Mouse (Mus musculus): ENCODE data around the gene Dbp. TPM values are rescaled to one million over a fixed set of nuclear protein-coding genes. Genes with fewer than 3 reads are reported as not detected.
"Not testable (repeated sequence)": the region's sequence is repeated elsewhere in the genome, so short reads cannot be mapped to it uniquely, and the experiment has no call there.

Gene Dbp
- total RNA-seq (2017): 12.1 and 18.4 TPM in 2 replicates

DNA sequence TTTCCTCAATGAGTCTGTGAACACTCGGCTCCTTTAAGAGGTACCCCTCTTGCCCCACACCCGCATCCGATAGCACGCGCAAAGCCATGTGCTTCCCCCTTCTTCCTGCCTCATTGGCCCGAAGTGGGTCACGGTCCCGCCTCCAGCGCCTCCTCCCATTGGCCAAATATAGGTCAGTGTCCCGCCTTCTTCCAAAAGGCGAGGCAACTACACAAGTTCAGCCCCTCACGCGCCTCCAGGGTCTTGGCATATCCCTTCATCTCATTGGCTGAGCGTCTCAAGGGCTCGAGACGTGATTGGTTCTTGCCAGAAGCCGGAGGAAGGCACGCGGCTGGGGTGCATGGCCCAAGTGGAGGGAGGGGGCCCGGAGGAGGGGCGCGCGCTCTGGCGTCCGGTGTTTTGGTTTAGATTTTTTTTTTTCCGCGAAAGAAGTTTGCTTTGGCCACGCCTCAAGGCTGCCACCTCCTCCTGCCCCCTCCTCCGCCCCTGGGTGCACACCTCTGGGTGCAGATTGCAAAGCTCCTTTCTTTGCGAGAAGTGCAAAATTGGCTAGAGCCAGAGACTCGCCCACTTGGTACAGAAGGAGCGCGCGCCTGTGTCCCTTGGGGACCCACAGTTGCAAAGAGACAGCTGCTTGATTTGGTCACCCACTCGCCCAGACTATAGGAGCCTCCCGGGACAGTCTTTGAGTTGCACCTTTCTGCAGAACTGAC lies at the start of gene Dbp:
TSS of gene Dbp (plus strand) at position 359 of the 713 bp plus-strand sequence.
- peak; percentile 80 for ATAC-seq (ENCODE audit: extremely low read depth, insufficient number of reproducible peaks, low FRiP score, poor library complexity, severe bottlenecking)

DNA sequence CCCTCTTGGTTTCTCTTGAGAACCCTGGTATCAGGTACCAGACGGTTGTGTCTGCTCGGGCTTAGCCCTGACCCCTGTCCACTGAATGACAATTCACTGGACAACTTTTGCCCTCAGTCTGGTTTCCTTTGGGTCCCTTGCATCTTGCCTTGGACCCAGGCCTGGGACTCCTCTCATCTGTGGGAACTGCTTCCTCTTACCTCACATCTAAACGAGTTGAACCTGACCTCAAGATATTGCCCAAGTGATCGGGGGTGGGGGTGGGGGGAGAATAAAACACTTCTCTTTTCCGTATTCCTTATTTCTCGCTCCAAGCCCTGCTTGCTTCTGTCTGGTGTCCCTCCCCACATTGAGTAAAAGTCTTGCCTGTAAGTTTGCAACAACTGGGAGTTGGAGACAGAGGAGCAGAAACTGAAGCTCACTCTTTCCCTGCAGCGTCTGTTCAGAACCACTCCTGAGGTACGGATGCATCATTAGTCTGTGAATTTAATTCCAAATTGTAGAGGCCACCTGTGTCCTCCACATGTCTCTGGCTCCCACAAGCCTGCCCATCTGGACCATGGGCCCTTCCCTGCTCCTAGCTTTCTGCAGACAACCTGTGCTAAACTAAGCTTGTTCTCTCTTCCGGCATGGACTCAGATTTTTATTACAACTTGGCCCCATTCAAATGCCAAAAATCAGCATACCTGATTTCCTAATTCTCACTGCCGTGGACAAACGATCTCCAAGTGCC lies 44.0 kb upstream of the Dbp start:
- ATAC-seq (ENCODE audit: extremely low read depth, insufficient number of reproducible peaks, low FRiP score, poor library complexity, severe bottlenecking): peak; percentile 90

- ATAC-seq (ENCODE audit: extremely low read depth, insufficient number of reproducible peaks, low FRiP score, poor library complexity, severe bottlenecking): not testable (repeated sequence)
These were observed 43.2 kb upstream of the Dbp start for GRCm38 (mm10) chr7:45661702-45662101.

DNA sequence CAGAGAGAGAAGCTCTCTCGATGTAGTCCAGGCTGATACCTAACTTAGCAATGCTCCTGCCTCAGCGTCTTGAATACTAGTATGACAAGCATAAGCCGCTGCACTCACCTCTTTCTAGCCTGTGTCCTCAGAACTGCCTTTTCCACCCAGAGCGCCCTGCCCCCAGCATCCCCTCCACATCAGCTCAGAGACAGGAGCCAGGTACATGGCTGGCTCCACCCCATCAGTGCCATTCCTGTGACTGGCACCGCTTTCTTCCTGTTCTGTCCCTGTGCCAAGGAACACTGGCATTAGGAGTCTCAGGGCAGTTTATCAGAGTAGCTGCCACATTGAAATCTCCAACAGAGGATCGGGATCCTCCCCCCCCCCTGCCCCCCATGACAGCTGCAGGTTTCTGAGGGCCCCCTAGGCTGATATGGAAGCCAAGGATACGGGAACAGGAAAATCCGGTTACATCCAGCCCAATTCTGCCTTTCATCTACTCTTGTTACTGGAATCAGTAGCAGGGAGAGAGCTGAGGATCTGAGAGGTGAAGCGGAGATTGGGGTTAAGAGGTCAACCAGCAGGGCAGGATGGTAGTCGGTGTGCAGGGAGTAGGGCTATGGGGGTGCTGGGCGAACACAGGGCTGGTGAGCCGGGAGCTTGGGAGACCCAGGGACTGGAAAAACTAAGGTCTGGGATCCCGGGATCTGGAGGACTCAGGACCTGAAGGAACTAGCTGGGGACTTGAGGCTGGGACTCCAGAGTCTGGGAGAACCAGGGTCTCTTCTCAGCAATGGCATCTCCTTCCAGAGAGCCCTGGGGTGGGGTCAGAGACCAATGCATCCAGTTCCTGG lies 39.4 kb upstream of the Dbp start:
- no peak for ATAC-seq (ENCODE audit: extremely low read depth, insufficient number of reproducible peaks, low FRiP score, poor library complexity, severe bottlenecking)

GRCm38 (mm10) chr7:45666161-45666560 lies 38.7 kb upstream of the Dbp start, which contains the start of gene Fut2:
TSS of gene Fut2 (minus strand) at chr7:45666394.
- ATAC-seq (ENCODE audit: extremely low read depth, insufficient number of reproducible peaks, low FRiP score, poor library complexity, severe bottlenecking): no peak

DNA sequence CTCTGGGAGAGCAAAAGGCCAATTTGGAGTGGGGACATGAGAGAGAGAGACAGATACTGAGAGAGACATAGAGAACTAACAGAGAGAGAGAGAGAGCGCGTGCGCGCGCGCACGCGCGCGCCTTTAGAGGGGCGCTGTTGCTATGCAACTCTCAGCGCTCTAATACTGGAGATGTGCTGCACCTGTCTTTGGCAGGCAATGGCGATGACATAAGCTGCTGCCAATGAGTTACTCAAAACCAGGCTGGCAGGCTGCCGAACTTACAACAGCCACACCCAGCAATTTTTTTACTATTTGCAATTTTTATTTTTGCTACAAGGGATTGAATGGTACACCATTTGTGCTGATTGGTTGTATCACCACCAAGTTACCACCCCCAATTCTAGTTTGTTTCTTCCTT lies 37.1 kb upstream of the Dbp start:
- no peak for ATAC-seq (ENCODE audit: extremely low read depth, insufficient number of reproducible peaks, low FRiP score, poor library complexity, severe bottlenecking)

GRCm38 (mm10) chr7:45668921-45669320 lies 36.0 kb upstream of the Dbp start:
- peak; percentile 63; the same call in 1 of the 2 replicates for ATAC-seq (ENCODE audit: extremely low read depth, insufficient number of reproducible peaks, low FRiP score, poor library complexity, severe bottlenecking)

GRCm38 (mm10) chr7:45677627-45678295 lies 27.1 kb upstream of the Dbp start:
- ATAC-seq (ENCODE audit: extremely low read depth, insufficient number of reproducible peaks, low FRiP score, poor library complexity, severe bottlenecking): no peak

DNA sequence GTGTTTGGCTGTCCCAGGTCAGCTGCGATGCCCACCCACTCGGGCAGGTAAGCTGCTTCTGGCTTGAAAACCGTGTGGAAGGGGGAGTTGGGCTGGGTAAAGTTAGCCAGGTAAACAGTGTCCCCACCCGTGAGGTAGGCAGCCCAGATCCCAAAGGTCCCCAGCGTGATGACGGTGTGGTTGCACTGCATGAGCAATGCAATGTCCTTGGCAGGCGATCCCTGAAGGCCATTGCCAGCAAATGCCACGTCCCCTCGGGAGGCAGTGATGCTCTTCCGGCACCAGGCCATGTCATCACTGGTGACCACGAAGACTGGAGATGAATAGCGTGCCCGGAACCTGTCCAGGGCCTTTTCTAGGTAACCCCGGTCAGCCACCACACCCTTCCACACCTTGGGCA lies 26.4 kb upstream of the Dbp start:
- ATAC-seq (ENCODE audit: extremely low read depth, insufficient number of reproducible peaks, low FRiP score, poor library complexity, severe bottlenecking): no peak

GRCm38 (mm10) chr7:45679966-45680621 lies 24.8 kb upstream of the Dbp start:
- no peak for ATAC-seq (ENCODE audit: extremely low read depth, insufficient number of reproducible peaks, low FRiP score, poor library complexity, severe bottlenecking)

GRCm38 (mm10) chr7:45681046-45681736 lies 23.7 kb upstream of the Dbp start:
- ATAC-seq (ENCODE audit: extremely low read depth, insufficient number of reproducible peaks, low FRiP score, poor library complexity, severe bottlenecking): peak; percentile 37; the same call in 1 of the 2 replicates

DNA sequence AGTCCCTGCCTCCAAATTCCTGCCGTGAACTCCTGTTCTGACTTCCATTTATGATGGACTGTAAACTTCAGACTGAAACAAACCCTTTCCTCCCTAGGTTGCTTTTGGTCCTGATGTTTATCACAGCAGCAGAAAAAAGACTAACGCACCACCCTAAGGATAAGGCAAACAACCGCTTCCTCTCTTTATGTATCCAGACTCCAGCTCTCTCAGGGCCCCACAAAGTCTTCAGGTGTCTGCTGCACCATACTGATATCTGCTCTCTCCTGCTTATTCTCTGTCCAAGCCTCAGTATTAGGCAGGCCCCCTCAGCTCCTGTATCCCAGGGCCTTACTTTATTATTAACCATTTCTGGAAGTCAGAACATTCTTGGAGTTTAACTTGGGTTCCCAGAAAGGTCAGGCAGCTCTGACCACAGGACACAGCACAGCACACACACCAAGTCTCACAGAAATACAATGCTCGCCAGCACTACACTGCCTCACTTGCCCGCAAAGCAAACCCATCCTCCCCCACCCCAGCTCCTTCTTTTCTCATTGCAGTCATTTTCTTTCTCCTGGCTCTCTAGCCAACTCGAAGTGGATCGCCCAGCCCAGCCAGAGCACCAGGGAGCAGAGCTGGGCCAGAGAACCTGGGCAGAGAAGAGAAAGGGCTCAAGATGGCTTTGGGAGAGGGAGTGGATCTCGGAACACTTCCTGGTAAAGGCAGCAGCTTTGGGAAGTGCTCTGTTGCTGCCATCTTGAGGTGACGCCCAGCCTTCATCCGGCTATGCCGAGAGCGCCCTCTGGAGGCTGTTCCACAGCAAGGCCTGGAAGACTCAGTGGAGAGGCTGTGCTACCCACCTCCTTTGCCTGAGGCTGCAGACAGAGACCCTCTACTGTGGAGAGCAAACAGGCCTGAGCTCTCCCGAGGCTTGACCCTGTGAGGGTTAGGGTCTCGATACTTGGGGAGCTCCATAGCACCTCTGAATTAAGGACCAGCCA lies 22.5 kb upstream of the Dbp start:
- ATAC-seq (ENCODE audit: extremely low read depth, insufficient number of reproducible peaks, low FRiP score, poor library complexity, severe bottlenecking): peak; percentile 72

DNA sequence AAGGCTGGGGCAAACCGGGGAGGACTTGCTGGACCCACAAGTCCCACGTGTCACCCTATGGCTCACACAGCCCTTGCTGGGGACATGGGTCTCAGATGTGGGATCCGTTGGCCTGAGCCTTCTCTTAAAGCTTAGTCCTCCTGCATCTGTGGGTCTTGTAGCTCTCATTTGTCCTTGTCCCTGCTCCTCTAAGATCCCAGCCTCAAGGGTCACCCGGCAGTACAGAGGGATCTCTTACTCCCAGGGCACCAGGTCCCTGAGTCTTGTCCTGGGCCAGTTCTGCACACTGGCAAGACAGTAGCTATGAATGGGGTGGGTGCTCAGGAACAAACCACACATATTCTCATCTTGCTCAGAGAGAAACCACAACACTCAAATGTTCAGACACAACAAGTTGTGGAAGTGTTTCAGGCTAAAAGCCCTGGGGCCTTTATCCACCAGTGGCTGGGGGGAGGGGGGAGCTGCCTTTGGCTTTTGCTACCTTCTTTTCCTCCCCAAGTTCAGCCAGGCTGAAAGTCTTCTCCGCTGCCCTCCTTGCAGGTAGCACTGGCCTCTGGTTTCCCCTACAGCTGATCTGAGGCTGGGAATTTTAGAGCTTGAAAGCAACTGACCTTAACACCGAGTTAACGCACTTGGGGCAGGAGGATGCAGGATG lies 21.4 kb upstream of the Dbp start, which contains the start of gene Ntn5:
TSS of gene Ntn5 (plus strand) at position 627 of the 655 bp plus-strand sequence.
- ATAC-seq (ENCODE audit: extremely low read depth, insufficient number of reproducible peaks, low FRiP score, poor library complexity, severe bottlenecking): no peak

DNA sequence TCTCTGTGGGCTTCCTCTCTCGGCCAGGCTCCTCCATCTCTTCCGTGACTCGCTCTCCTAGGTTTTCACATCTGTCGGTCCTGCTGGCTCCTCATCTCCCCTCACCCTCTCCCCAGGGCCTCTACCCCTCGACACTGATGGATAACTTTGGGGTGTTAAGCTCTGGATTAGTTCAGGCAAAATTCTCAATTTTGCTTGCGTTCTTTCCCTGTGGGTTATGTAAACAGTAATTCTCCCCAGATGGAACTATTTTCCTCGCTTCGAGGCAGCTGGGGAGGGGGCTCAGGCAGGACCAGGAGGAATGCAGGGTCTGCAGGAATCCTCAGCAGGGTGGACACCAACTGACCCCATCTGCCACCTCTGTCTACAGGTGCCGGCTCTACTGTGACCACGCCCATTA lies 19.1 kb upstream of the Dbp start:
- ATAC-seq (ENCODE audit: extremely low read depth, insufficient number of reproducible peaks, low FRiP score, poor library complexity, severe bottlenecking): no peak

DNA sequence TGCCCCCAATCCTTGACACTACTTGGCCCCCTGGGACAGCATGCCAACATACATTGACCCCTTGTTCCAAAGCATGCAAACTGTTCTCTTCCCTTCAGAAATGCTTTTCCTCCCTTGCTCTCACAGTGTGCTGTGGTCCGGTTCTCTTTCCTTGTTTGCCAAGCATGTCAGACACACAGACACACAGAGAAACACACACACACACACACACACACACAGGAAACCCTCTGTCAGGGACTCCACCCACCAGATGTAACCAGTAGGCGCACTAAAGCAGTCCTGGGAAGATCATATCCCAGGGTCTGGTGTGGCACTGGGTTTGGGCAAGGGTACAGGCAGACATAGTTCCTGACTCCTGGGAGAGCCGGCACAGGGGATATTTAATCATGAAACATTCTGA lies 18.0 kb upstream of the Dbp start:
- no peak for ATAC-seq (ENCODE audit: extremely low read depth, insufficient number of reproducible peaks, low FRiP score, poor library complexity, severe bottlenecking)

DNA sequence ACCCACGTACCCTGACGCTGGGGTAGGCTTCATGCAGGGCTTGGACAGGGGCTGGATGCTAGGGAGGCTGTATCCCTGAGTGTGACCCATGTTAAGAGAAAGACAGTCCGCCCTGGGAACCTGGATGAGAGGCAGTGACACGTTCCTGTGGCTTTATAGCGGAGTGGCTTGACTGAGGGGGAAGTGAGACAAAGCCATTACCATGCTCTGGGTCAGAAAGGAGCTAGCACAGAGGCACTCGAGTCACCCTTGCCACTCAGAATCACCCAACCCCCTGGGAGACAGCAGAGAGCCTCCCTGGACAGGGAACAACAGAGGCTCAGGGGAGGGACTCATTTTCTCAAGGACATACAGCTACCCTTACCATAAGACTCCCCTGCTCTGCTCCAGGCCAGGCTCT lies 15.8 kb upstream of the Dbp start:
- no peak for ATAC-seq (ENCODE audit: extremely low read depth, insufficient number of reproducible peaks, low FRiP score, poor library complexity, severe bottlenecking)
